Mouse (Mus musculus) kidney, postnatal 4 days (tissue): ENCODE results near the gene Tns1.
"Not testable (repeated sequence)": the region's sequence is repeated elsewhere in the genome, so short reads cannot be mapped to it uniquely, and the experiment has no call there.

ENCODE experiments used
- DNase-seq, 2 experiments: peaks; one replicate each; pipeline ENCODE4 v3.0.0; 2021; ENCODE audit warnings: mixed read lengths in 2 of 2

Tns1 gene

GRCm38 (mm10) chr1:74124021-74124981, at the start of gene Tns1:
Gene Tns1 (minus strand): TSS chr1:74124449.
- peak; percentile 71 to 83 for DNase-seq

- no peak for DNase-seq
These were observed 48.5 kb upstream of the Tns1 start for GRCm38 (mm10) chr1:74172722-74173121.

- DNase-seq: no peak
These were observed 45.5 kb upstream of the Tns1 start for GRCm38 (mm10) chr1:74169721-74170120.

GRCm38 (mm10) chr1:74167136-74167535, 42.9 kb upstream of the Tns1 start:
- DNase-seq: no peak

GRCm38 (mm10) chr1:74160036-74160435, 35.8 kb upstream of the Tns1 start:
- DNase-seq: no peak

- not testable (repeated sequence) for DNase-seq
These were observed 35.4 kb upstream of the Tns1 start for GRCm38 (mm10) chr1:74159613-74160012.

GRCm38 (mm10) chr1:74156381-74156910, 32.2 kb upstream of the Tns1 start:
- no peak for DNase-seq

- DNase-seq: no peak
These were observed 31.3 kb upstream of the Tns1 start for GRCm38 (mm10) chr1:74155435-74156012.

GRCm38 (mm10) chr1:74153461-74154184, 29.4 kb upstream of the Tns1 start, which contains the start of gene Cxcr2:
Gene Cxcr2 (plus strand): TSS chr1:74153989.
- no peak for DNase-seq

GRCm38 (mm10) chr1:74151091-74151490, 26.8 kb upstream of the Tns1 start:
- no peak for DNase-seq

GRCm38 (mm10) chr1:74150101-74150500, 25.9 kb upstream of the Tns1 start:
- DNase-seq: no peak

- DNase-seq: no peak
These were observed 25.0 kb upstream of the Tns1 start for GRCm38 (mm10) chr1:74149106-74149885.

- DNase-seq: peak; percentile 13 to 26
These were observed 17.5 kb upstream of the Tns1 start for GRCm38 (mm10) chr1:74141781-74142180.

GRCm38 (mm10) chr1:74139415-74139814, 15.2 kb upstream of the Tns1 start:
- DNase-seq: no peak

GRCm38 (mm10) chr1:74135326-74135950, 11.2 kb upstream of the Tns1 start:
- DNase-seq: no peak

- no peak for DNase-seq
These were observed 9.7 kb upstream of the Tns1 start for GRCm38 (mm10) chr1:74133954-74134353.

- no peak for DNase-seq
These were observed 7.8 kb upstream of the Tns1 start for GRCm38 (mm10) chr1:74132011-74132410.

- DNase-seq: no peak
These were observed 6.8 kb upstream of the Tns1 start for GRCm38 (mm10) chr1:74130883-74131659.

GRCm38 (mm10) chr1:74124991-74125552, 823 bp upstream of the Tns1 start, which contains the start of gene Rufy4:
Gene Rufy4 (plus strand): TSS chr1:74125541.
- DNase-seq: peak; percentile 79 to 86

- DNase-seq: no peak
These were observed 1.0 kb downstream of the Tns1 start for GRCm38 (mm10) chr1:74123215-74123614.
